Mouse (Mus musculus) liver, embryonic 15.5 days (tissue): ENCODE measurements around the gene Apbb2. TPM values are rescaled to one million over a fixed set of nuclear protein-coding genes. Genes with fewer than 3 reads are reported as not detected.

Experiments used
- ATAC-seq: fragments of 200-750 bp; cut with Nextera tagmentation; 2 replicates; pipeline ENCODE4 v1.8.0; 2017; ENCODE audit warnings: moderate number of reproducible peaks, mild to moderate bottlenecking, moderate library complexity; ENCODE audit not compliant: insufficient read depth
- H3K27ac ChIP-seq: fragments of 300-500 bp; sonication (generic); replicated peaks from 2 replicates; pipeline ENCODE4 v1.5.1; 2015; ENCODE audit warnings: mild to moderate bottlenecking, inconsistent platforms
- H3K27me3 ChIP-seq: fragments of 300-500 bp; sonication (generic); 2 replicates; pipeline ENCODE4 v1.6.1; 2015; ENCODE audit warnings: mild to moderate bottlenecking, inconsistent platforms
- H3K36me3 ChIP-seq: fragments of 300-500 bp; sonication (generic); replicated peaks from 2 replicates; pipeline ENCODE4 v1.6.1; 2015; ENCODE audit warnings: moderate library complexity, mild to moderate bottlenecking, inconsistent platforms
- H3K4me1 ChIP-seq: fragments of 300-500 bp; sonication (generic); replicated peaks from 2 replicates; pipeline ENCODE4 v1.6.1; 2015; ENCODE audit warnings: inconsistent platforms
- H3K4me2 ChIP-seq: fragments of 300-500 bp; sonication (generic); 2 replicates; pipeline ENCODE4 v1.6.1; 2015; ENCODE audit warnings: moderate library complexity, mild to moderate bottlenecking, inconsistent platforms
- H3K4me3 ChIP-seq: fragments of 300-500 bp; sonication (generic); replicated peaks from 2 replicates; pipeline ENCODE4 v1.5.1; 2015; ENCODE audit warnings: mild to moderate bottlenecking, inconsistent platforms
- H3K9ac ChIP-seq: fragments of 300-500 bp; sonication (generic); 2 replicates; pipeline ENCODE4 v1.6.1; 2015; ENCODE audit warnings: moderate library complexity, mild to moderate bottlenecking, inconsistent platforms
- H3K9me3 ChIP-seq: fragments of 300-500 bp; sonication (generic); replicated peaks from 2 replicates; pipeline ENCODE4 v1.6.1; 2016; ENCODE audit warnings: inconsistent platforms
- WGBS: fragments of 180-500 bp; shearing (Covaris S2); methylation state at CpG from one replicate; pipeline ENCODE4 v1.1.7; 2015; ENCODE audit warnings: mixed read lengths; ENCODE audit not compliant: insufficient replicate concordance; 5-methylcytosine and 5-hydroxymethylcytosine counted together
- polyA plus RNA-seq: library from polyadenylated mRNA; unstranded; fragments of >200 nt; fragmentation: Nextera tagmentation; extraction: Ambion mirVana; gene quantifications from 2 replicates; pipeline ENCODE4 v1.2.1, GENCODE M21; 2015

Apbb2 gene
- polyA plus RNA-seq, 1 experiment from 2014 or later, result 4.8 TPM

DNA sequence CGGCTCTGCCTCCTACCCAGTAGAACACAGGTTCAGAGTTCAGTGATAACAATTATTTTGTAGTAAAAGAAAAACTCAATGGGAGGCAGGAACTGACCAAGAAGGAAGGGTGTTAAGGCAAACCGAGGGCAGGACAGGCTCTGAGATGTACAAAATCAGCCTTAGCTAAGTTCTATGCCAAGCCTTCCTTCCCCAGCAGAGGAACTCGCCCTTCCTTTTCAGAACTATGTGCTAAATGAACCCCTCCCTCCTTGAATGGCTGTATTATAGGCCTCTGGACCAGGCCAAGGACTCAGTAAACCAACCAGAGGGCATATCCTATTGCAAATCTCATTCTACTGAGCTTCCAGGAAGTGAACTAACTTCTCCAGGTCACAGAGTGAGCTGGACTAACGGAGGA lies 3.6 kb downstream of the Apbb2 start:
- 39% methylated on average over 4 of the region's 4 CpGs for WGBS
- Histone ChIP-seq H3K36me3 (no peaks in the 10 kb centered on the region), H3K27me3 (peaks cover 45% of the 10 kb centered on the region), H3K9me3 (no peaks in the 10 kb centered on the region), H3K4me1 (peaks cover 5% of the 10 kb centered on the region; the same call in 1 of the 2 replicates), H3K4me3 (no peak overlapping the region), H3K27ac (no peak overlapping the region), H3K4me2 (no peak overlapping the region), H3K9ac (no peak overlapping the region)
- ATAC-seq, result no peak

DNA sequence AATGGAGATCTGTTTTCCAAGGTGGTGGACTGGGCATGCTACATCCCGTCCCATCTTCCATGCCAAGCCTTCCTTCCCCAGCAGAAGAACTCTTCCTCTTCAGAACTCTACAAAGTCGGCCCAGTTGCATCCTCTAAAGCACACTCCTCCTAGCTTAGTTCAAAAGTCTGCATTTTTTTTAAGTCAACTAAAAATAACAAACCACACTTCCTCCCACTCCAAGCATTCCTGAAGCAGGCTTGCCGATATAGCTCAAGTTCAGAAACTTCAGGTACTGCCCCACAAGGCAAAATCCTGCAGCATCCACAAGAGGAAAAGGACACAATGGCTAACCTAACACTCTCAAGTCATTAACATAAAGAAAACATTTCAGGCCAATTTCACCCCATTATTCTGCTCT lies 4.9 kb downstream of the Apbb2 start:
- H3K9ac ChIP-seq, result no peak overlapping the region
- H3K4me1 ChIP-seq, result peaks cover 5% of the 10 kb centered on the region; the same call in 1 of the 2 replicates
- no peak overlapping the region for H3K4me3 ChIP-seq
- no peak for ATAC-seq
- H3K27me3 ChIP-seq, result peaks cover 33% of the 10 kb centered on the region
- no peaks in the 10 kb centered on the region for H3K9me3 ChIP-seq
- no peak overlapping the region for H3K27ac ChIP-seq
- H3K36me3 ChIP-seq, result no peaks in the 10 kb centered on the region
- 21% methylated on average over 3 of the region's 3 CpGs for WGBS
- H3K4me2 ChIP-seq, result no peak overlapping the region

DNA sequence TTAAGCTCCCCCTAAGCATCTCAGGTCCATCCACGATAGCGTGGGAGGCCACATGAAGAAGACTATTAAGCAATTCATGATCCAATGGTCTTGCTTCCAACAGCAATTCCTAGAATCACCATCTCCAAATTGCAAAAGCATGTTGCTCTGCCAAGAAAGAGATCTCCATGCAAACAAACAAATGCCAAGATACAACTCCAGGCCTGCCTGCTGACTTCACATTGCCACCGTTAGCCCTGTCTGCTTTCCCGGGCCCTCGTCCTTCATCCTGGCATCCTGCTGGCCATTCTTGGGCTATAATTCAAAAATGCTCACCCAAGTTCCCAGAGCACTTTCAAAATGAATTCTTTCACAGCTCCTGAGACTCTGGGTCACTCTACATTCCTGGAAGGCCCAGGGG lies 5.6 kb downstream of the Apbb2 start:
- Histone ChIP-seq H3K27me3 (peaks cover 25% of the 10 kb centered on the region), H3K9ac (no peak overlapping the region), H3K36me3 (no peaks in the 10 kb centered on the region), H3K27ac (no peak overlapping the region), H3K4me1 (peaks cover 5% of the 10 kb centered on the region; the same call in 1 of the 2 replicates), H3K9me3 (no peaks in the 10 kb centered on the region), H3K4me3 (no peak overlapping the region), H3K4me2 (no peak overlapping the region)
- 65% methylated on average over 5 of the region's 5 CpGs for WGBS
- ATAC-seq, result no peak

DNA sequence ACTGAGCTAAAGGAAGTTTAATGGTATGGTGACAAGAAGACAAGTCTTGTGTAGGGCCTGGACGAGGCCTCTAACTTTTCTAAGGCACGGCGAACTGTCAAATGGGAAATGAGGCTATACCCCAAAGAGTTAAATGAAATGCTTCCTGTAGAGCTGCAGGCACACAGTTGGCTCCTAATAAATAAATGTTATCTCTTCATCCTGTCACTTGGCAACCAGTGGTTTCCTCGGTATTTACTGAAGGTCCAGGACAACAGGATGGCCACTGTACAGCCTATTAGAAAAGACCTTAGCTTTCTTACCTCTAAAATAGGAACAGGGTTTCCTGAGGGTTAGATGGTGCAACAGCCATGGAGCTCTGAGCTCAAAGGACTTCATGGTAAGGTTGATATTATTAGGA lies 6.7 kb downstream of the Apbb2 start:
- ATAC-seq, result no peak

DNA sequence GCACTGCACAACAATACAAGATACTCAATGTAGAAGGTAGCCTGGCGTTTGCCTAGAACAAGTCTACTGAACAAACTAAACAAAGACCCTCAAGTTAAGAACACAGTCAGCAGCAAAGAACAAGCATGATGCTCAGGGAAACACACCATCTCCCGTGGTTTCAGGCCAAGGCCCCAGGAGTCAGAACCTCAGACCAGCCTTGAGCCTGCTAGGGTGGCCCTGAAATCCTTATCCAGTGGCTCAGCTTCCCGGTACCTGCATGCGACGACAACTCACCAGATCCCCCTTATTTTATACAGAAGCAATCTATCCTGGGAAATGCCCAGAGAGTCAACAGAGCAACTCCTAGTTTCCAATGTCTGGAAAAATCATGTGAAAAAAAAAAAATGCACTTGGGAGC lies 7.2 kb downstream of the Apbb2 start:
- 66% methylated on average over 5 of the region's 5 CpGs for WGBS
- H3K9me3 ChIP-seq, result no peaks in the 10 kb centered on the region
- no peak for ATAC-seq
- H3K36me3 ChIP-seq, result no peaks in the 10 kb centered on the region
- no peak overlapping the region for H3K4me2 ChIP-seq
- peaks cover 5% of the 10 kb centered on the region; the same call in 1 of the 2 replicates for H3K4me1 ChIP-seq
- no peak overlapping the region for H3K9ac ChIP-seq
- H3K27ac ChIP-seq, result no peak overlapping the region
- peaks cover 12% of the 10 kb centered on the region; the same call in 1 of the 2 replicates for H3K27me3 ChIP-seq
- H3K4me3 ChIP-seq, result no peak overlapping the region

More for the DNA sequence above, 6.7 kb downstream of the Apbb2 start:
- Histone ChIP-seq H3K36me3 (no peaks in the 10 kb centered on the region), H3K4me2 (no peak overlapping the region), H3K27ac (no peak overlapping the region), H3K4me1 (peaks cover 5% of the 10 kb centered on the region; the same call in 1 of the 2 replicates), H3K27me3 (peaks cover 15% of the 10 kb centered on the region), H3K4me3 (no peak overlapping the region), H3K9me3 (no peaks in the 10 kb centered on the region), H3K9ac (no peak overlapping the region)
- 38% methylated on average over 4 of the region's 4 CpGs for WGBS

DNA sequence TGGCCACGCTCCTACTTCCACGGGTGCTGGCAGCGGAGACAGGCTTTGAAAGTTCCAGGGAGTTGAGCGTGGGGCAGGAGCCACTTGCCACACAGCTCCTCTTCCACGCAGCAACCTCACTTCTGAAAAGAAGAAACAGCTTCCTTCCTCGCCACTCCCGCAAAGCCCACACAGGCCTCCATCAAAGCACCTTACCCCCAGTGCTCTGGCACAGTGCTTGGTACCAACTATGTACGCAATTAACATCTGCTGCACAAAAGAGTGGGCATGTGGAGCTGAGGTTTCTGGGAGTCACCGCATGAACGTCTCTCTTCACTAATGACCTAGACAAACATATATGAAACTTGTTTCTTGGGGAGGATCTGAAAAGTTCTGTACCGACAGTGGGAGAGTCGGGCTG lies 8.3 kb downstream of the Apbb2 start:
- H3K9me3 ChIP-seq, result no peaks in the 10 kb centered on the region
- no peak overlapping the region for H3K9ac ChIP-seq
- H3K4me3 ChIP-seq, result no peak overlapping the region
- WGBS, result 62% methylated on average over 12 of the region's 12 CpGs
- peaks cover 5% of the 10 kb centered on the region; the same call in 1 of the 2 replicates for H3K4me1 ChIP-seq
- ATAC-seq, result no peak
- H3K27ac ChIP-seq, result no peak overlapping the region
- no peak overlapping the region for H3K4me2 ChIP-seq
- no peaks in the 10 kb centered on the region for H3K36me3 ChIP-seq
- H3K27me3 ChIP-seq, result peaks cover 3% of the 10 kb centered on the region; the same call in 1 of the 2 replicates

DNA sequence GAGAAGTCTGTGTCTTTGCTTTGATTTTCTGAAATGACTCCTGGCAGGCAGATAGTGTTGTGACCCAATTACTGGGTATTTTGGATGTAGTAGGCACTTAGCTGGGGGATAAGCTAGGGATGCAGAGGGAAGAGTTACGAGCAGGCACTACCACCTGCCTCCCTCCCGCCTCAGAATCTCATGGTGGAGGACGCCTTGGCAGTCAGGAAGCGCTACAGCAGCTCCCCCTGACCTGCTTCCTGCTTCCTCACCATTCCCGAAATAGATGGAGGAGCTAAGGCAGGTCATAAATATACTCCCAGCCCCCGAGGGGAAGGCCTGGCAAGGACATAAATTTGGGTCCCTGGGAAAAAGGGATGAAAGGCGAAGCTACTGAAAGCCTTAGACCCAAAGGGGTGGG lies 9.3 kb downstream of the Apbb2 start:
- H3K4me3 ChIP-seq, result no peak overlapping the region
- no peak overlapping the region for H3K27ac ChIP-seq
- H3K27me3 ChIP-seq, result no peaks in the 10 kb centered on the region
- H3K4me1 ChIP-seq, result no peaks in the 10 kb centered on the region; the same call in 1 of the 2 replicates
- H3K9ac ChIP-seq, result no peak overlapping the region
- no peaks in the 10 kb centered on the region for H3K9me3 ChIP-seq
- H3K36me3 ChIP-seq, result no peaks in the 10 kb centered on the region
- no peak for ATAC-seq
- WGBS, result 23% methylated on average over 7 of the region's 7 CpGs
- no peak overlapping the region for H3K4me2 ChIP-seq

DNA sequence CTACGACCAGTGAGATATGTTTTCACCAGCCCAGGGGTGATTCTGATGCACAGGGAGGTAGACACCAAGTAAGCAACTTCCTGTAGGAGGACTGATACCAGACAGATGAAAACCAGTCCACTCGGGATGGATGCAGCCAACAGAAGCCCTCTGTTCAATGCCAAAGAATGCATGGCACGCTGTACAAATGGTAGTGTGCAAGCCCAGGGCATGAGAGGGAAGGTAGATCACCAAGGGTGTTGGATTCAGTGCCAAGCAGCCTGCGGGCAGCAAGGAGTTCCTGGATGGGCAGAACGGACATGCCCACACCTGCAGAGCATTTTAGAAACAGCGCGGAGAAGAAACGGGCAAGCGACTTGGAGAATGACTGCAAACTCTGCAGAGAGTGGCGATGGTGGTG lies 10.8 kb downstream of the Apbb2 start:
- no peaks in the 10 kb centered on the region for H3K9me3 ChIP-seq
- 63% methylated on average over 10 of the region's 10 CpGs for WGBS
- H3K4me3 ChIP-seq, result no peak overlapping the region
- no peak for ATAC-seq
- H3K27me3 ChIP-seq, result no peaks in the 10 kb centered on the region
- H3K27ac ChIP-seq, result no peak overlapping the region
- no peak overlapping the region for H3K4me2 ChIP-seq
- peaks cover 6% of the 10 kb centered on the region for H3K4me1 ChIP-seq
- no peaks in the 10 kb centered on the region for H3K36me3 ChIP-seq
- H3K9ac ChIP-seq, result no peak overlapping the region

DNA sequence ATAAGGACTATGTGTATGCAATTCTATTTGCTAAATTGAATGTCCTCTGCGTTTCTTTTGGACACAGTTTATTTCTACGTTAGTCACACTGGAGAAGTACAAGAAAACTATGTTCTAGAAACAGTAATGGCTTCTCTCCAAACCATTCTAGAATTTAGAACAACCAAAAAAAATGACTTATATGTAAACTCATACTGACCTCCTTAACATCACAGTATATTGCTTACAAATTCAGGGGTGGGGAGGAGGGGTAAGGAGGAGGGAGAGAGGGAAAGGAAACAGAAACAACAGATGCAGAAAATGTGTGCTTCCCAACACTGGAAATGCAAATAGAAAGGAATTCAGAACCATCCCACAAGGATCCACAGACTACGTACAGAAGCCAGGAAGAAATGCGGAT lies 11.4 kb downstream of the Apbb2 start:
- no peaks in the 10 kb centered on the region for H3K36me3 ChIP-seq
- H3K27ac ChIP-seq, result no peak overlapping the region
- no peak overlapping the region for H3K4me3 ChIP-seq
- ATAC-seq, result no peak
- no peak overlapping the region for H3K4me2 ChIP-seq
- H3K27me3 ChIP-seq, result no peaks in the 10 kb centered on the region
- no peaks in the 10 kb centered on the region for H3K9me3 ChIP-seq
- H3K9ac ChIP-seq, result no peak overlapping the region
- WGBS, result 63% methylated on average over 4 of the region's 4 CpGs
- peaks cover 12% of the 10 kb centered on the region for H3K4me1 ChIP-seq

DNA sequence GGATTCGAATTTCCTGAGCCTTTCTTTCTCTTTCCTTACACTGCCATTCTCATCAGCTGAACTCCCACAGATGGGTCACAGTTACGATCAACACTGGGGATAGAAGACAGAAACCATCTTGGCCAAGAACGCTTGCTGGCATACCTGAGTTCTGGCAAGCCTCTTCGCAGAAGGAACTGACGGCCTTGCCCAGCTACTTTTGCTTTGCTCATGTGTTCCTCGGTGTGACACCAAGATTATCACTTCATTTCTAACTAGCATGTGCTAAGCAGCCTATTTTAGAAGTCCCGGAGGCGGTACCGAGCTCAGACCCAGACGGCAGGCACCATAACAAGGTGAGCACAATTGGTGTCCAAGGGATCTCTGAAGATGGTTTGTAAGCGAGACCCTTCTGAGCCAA lies 12.9 kb downstream of the Apbb2 start:
- H3K36me3 ChIP-seq, result no peaks in the 10 kb centered on the region
- no peak overlapping the region for H3K27ac ChIP-seq
- H3K4me1 ChIP-seq, result peaks cover 12% of the 10 kb centered on the region
- no peak overlapping the region for H3K4me2 ChIP-seq
- no peak for ATAC-seq
- H3K9me3 ChIP-seq, result no peaks in the 10 kb centered on the region
- H3K4me3 ChIP-seq, result no peak overlapping the region
- H3K27me3 ChIP-seq, result no peaks in the 10 kb centered on the region
- H3K9ac ChIP-seq, result no peak overlapping the region
- WGBS, result 70% methylated on average over 11 of the region's 11 CpGs

DNA sequence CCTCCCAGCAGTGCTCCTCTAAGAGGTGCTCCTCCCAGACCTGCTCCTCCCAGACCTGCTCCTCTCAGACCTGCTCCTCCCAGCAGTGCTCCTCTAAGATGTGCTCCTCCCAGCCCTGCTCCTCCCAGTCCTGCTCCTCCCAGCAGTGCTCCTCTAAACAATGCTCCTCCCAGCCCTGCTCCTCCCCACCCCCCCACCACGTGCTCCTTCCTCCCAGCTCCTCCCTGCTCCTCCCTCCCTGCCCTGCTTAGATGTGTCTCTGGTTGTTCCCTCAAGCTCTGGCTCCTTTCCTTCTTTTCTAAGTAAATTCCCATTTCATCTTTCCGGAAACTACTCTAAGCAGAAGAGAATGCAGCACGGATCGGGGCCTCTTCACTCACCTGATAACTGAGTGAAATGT lies 14.2 kb downstream of the Apbb2 start:
- WGBS, result 71% methylated on average over 4 of the region's 4 CpGs
- H3K9ac ChIP-seq, result no peak overlapping the region
- H3K36me3 ChIP-seq, result no peaks in the 10 kb centered on the region
- H3K4me3 ChIP-seq, result no peak overlapping the region
- peaks cover 12% of the 10 kb centered on the region for H3K4me1 ChIP-seq
- no peaks in the 10 kb centered on the region for H3K9me3 ChIP-seq
- H3K4me2 ChIP-seq, result no peak overlapping the region
- H3K27me3 ChIP-seq, result no peaks in the 10 kb centered on the region
- no peak for ATAC-seq
- H3K27ac ChIP-seq, result no peak overlapping the region

DNA sequence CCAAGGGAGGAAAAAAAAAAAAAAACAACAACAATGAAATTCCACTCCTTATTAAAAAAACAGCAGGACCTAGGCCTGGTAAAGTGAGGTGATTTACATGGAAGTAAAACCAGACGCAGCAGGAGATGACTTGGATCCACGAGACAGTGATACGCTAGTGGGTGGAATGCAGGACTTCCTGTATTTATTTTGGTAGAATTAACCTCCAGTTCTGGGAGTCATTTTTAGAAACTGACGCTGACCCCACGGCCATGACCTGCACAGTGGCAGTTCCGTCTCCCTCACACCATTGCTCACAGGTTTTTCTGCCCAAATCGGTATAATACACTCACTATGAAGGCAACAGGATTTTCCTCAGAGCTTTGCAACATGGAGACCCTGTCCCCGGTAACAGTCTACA lies 14.8 kb downstream of the Apbb2 start:
- ATAC-seq, result no peak
- Histone ChIP-seq H3K4me1 (peaks cover 12% of the 10 kb centered on the region), H3K27me3 (no peaks in the 10 kb centered on the region), H3K4me2 (no peak overlapping the region), H3K4me3 (no peak overlapping the region), H3K27ac (no peak overlapping the region), H3K36me3 (no peaks in the 10 kb centered on the region), H3K9me3 (no peaks in the 10 kb centered on the region), H3K9ac (no peak overlapping the region)
- 21% methylated on average over 8 of the region's 8 CpGs for WGBS
